Mouse (Mus musculus) skeletal muscle tissue, adult 2 months (tissue): Measurements from ENCODE around the gene AW549877.

Experiments used
- DNase-seq: peaks from one replicate; pipeline ENCODE4 v3.0.0-alpha.2; 2012; ENCODE audit warnings: low read depth, low spot score

AW549877 gene

GRCm38 (mm10) chr15:3984876-3985275 lies 10.7 kb downstream of the AW549877 start:
- no peak for DNase-seq

- no peak for DNase-seq
Observed at GRCm38 (mm10) chr15:3982732-3983131, 12.8 kb downstream of the AW549877 start.

DNA sequence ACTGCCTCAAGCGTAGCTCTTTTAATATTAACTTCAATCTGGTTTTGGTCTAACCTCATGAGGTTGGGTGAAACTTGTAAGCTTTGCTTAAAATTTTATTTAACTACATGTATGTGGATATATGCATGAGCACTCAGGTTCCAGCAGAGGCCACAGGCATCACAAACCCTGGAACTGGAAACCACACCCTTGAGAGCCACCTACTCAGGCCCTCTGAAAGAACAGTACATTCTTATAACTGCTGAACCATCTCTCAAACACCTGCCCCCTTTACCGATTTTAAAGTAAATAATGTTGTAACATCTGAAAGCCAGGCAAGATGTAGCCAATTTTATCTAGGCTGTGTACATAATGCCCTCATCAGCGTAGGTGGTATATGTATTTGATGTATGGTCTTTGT lies 15.7 kb downstream of the AW549877 start:
- no peak for DNase-seq

GRCm38 (mm10) chr15:3979061-3979848 lies 16.3 kb downstream of the AW549877 start, which contains the start of gene Fbxo4:
Gene Fbxo4, minus strand, starts transcription at chr15:3979573.
- DNase-seq: peak; percentile 83

DNA sequence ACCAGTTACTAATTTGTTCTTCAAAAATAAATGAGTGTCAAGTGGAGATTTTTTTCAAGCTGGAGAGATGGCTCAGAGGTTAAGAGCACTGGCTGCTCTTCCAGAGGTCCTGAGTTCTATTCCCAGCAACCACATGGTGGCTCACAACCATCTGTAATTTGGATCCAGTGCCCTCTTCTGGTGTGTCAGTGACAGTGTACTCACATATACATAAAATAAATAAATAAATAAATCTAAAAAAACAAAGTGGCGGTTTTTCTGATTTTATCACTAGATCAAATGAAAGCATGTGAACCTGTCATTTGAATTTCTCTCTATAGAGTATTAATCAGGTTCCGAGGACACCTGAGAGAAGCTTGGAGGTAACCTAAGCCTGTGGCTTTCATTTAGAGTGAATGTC lies 17.3 kb downstream of the AW549877 start:
- DNase-seq: no peak

- DNase-seq: no peak
Observed at GRCm38 (mm10) chr15:3973300-3973699, 22.2 kb downstream of the AW549877 start.

GRCm38 (mm10) chr15:3970193-3970592 lies 25.4 kb downstream of the AW549877 start:
- DNase-seq: no peak

GRCm38 (mm10) chr15:3969743-3970142 lies 25.8 kb downstream of the AW549877 start:
- DNase-seq: no peak

GRCm38 (mm10) chr15:3962251-3962650 lies 33.3 kb downstream of the AW549877 start:
- peak; percentile 38 for DNase-seq

DNA sequence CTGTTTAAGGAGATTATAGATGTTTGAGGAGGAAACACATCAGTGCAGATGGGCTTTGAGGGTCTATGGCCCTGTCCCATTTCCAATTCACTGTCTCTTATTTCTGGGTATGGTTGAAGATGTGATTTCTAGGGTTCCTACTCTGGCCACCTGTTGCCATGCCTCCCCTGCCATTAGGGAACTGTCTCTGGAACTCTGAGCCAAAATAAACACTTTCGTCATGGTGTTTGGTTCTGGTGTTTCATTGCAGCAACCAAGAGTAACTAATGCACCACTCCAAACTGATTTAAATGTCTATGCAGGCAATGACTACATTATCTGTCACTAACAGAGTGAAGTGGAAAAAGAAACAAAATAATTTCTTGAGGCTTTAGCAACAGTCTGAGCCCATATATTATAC lies 35.5 kb downstream of the AW549877 start:
- DNase-seq: no peak

DNA sequence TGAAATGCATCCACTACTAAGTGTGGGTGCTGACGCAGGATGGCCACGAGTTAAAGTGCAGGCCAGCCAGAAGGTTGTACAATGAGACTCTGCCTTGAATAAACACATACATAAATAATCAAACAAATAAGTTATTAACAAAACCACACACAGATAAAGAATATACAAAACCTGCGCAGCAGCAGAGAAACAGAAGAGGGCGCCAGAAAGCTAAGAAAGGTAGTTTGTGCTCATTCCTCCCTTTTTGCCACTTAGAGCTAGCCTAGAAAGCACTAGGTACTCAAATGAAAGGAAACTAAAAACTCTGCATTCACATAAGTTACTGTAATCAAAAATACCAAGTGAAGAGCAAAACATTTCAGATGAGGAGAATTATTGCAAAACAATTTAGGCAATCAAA lies 37.6 kb downstream of the AW549877 start:
- DNase-seq: no peak

GRCm38 (mm10) chr15:3954971-3955370 lies 40.6 kb downstream of the AW549877 start:
- no peak for DNase-seq

DNA sequence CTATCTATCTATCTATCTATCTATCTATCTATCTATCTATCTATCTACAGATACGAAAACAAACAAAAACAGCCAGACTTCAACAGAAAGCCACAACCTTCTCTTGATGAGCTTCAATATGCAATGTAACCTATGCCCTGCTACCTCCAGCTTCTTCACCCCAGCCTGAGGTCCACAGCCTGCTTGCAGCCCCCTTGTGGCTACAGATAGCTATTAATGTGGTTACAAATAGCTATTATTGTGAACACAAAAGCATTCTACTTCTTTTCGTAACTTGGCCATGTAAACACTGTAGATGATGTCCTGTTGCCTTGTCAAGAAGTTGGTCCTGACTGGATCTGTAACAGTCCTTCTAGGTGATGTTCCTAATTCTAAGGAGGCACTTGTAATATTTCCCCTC lies 57.4 kb downstream of the AW549877 start:
- no peak for DNase-seq

- DNase-seq: no peak
Observed at GRCm38 (mm10) chr15:3936056-3936455, 59.5 kb downstream of the AW549877 start.

DNA sequence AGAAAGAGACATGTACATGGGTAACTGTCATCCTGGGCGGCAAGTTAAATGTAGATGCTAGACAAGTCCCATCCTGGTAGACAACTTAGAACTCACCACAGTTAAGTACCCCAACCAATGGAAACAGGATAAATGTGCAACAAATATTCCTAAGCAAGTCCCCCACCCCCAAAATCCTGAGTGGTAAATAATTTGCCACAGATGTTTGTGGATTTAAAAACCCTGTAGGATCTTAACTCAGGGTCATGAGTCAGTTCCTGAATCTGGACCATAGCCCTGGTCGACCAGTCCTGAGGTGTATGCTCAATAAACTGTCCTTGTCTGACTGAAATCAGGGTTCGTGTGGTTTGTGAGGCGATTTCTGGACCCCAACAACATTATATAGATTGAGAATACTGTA lies 62.1 kb downstream of the AW549877 start:
- DNase-seq: no peak
